Mouse (Mus musculus): ENCODE measurements at regions not wholly inside any gene's neighbourhood (a gene's known extent, or its start where the extent isn't known, plus 50 kb on each side); places are given as distances from the start of the nearest gene placed in this dataset.

DNA sequence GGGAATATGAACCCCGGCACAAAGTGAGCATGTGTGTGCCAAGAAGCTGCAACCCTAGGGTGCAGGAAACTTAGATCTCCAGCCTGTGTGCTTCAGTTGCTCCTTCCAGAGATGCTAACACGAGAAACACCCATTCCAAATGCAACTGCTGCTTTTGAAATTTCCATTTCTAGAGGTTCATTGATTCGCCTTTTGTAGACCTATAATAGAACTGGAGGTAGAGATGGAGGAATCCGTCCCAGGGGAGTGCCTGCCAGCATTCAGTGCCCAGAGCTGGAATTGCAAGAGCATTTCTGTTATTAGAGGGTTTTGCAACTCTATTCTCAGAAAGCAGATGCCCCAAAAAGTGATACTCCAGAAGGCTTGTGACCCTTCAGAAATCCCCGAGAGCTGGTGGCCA lies 172.8 kb upstream of the Sfrp2 start:
- ATAC-seq (ENCODE audit: insufficient number of reproducible peaks, insufficient read depth, low FRiP score, low read depth) = no peak
- Histone ChIP-seq H3K36me3 (ENCODE audit: control insufficient read depth, insufficient read depth, low read length) (no peaks in the 10 kb centered on the region), H3K9ac (replicated peaks; ENCODE audit: low read depth, low read length) (no peak overlapping the region), H3K27ac (ENCODE audit: low read length) (no peak overlapping the region), H3K4me2 (replicated peaks; ENCODE audit: low read depth, low read length) (no peak overlapping the region), H3K27me3 (ENCODE audit: control insufficient read depth, insufficient read depth, low read length) (no peaks in the 10 kb centered on the region), H3K4me3 (ENCODE audit: low read depth, low read length) (no peak overlapping the region), H3K4me1 (ENCODE audit: control insufficient read depth, insufficient read depth, low read length) (no peaks in the 10 kb centered on the region; the same call in 1 of the 2 replicates), H3K9me3 (ENCODE audit: control insufficient read depth, low read depth, low read length) (no peaks in the 10 kb centered on the region)
- WGBS = 88% methylated on average over 5 of the region's 5 CpGs

DNA sequence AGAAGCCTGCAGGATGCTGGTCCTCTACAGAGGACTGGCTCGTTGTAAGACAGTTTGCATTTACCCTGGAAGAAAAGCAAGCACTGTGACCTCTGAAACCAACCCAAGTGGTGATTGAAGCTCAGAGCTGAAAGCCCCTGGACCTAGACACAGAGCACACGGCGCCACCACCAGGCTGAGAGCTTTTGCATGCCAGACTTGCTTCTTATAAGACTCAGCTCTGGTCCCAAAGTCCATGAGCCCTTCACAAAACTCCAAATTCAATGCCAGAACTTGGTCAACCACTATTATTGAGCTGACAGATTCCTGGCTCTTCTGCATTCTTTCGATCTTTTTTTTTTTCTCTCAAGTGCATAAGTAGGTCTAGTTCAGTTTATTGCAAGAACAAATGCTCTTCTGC lies 164.6 kb upstream of the Sfrp2 start:
- no peak for ATAC-seq (ENCODE audit: insufficient number of reproducible peaks, insufficient read depth, low FRiP score, low read depth)
- whole genome bisulfite sequencing = 71% methylated on average over 4 of the region's 4 CpGs
- Histone ChIP-seq H3K4me2 (replicated peaks; ENCODE audit: low read depth, low read length) (no peak overlapping the region), H3K4me1 (ENCODE audit: control insufficient read depth, insufficient read depth, low read length) (no peaks in the 10 kb centered on the region), H3K36me3 (ENCODE audit: control insufficient read depth, insufficient read depth, low read length) (no peaks in the 10 kb centered on the region), H3K9me3 (ENCODE audit: control insufficient read depth, low read depth, low read length) (no peaks in the 10 kb centered on the region), H3K9ac (replicated peaks; ENCODE audit: low read depth, low read length) (no peak overlapping the region), H3K27me3 (ENCODE audit: control insufficient read depth, insufficient read depth, low read length) (no peaks in the 10 kb centered on the region), H3K27ac (ENCODE audit: low read length) (no peak overlapping the region), H3K4me3 (ENCODE audit: low read depth, low read length) (no peak overlapping the region)

GRCm38 (mm10) chr3:83609095-83609770 lies 156.9 kb upstream of the Sfrp2 start:
- no peaks in the 10 kb centered on the region for H3K9me3 ChIP-seq (ENCODE audit: control insufficient read depth, low read depth, low read length)
- no peak overlapping the region for H3K9ac ChIP-seq (replicated peaks; ENCODE audit: low read depth, low read length)
- WGBS = 57% methylated on average over 8 of the region's 8 CpGs
- no peak overlapping the region for H3K4me2 ChIP-seq (replicated peaks; ENCODE audit: low read depth, low read length)
- no peak overlapping the region for H3K4me3 ChIP-seq (ENCODE audit: low read depth, low read length)
- H3K4me1 ChIP-seq (ENCODE audit: control insufficient read depth, insufficient read depth, low read length) = no peaks in the 10 kb centered on the region
- no peak for ATAC-seq (ENCODE audit: insufficient number of reproducible peaks, insufficient read depth, low FRiP score, low read depth)
- no peak overlapping the region for H3K27ac ChIP-seq (ENCODE audit: low read length)
- H3K36me3 ChIP-seq (ENCODE audit: control insufficient read depth, insufficient read depth, low read length) = no peaks in the 10 kb centered on the region
- H3K27me3 ChIP-seq (ENCODE audit: control insufficient read depth, insufficient read depth, low read length) = no peaks in the 10 kb centered on the region

- Histone ChIP-seq H3K27ac (ENCODE audit: low read length) (no peak overlapping the region), H3K9ac (replicated peaks; ENCODE audit: low read depth, low read length) (no peak overlapping the region), H3K36me3 (ENCODE audit: control insufficient read depth, insufficient read depth, low read length) (no peaks in the 10 kb centered on the region), H3K9me3 (ENCODE audit: control insufficient read depth, low read depth, low read length) (no peaks in the 10 kb centered on the region), H3K4me3 (ENCODE audit: low read depth, low read length) (no peak overlapping the region), H3K4me1 (ENCODE audit: control insufficient read depth, insufficient read depth, low read length) (no peaks in the 10 kb centered on the region), H3K27me3 (ENCODE audit: control insufficient read depth, insufficient read depth, low read length) (no peaks in the 10 kb centered on the region), H3K4me2 (replicated peaks; ENCODE audit: low read depth, low read length) (no peak overlapping the region)
- no peak for ATAC-seq (ENCODE audit: insufficient number of reproducible peaks, insufficient read depth, low FRiP score, low read depth)
- WGBS = 64% methylated on average over 4 of the region's 4 CpGs
Measured at GRCm38 (mm10) chr3:83620435-83620834, 145.7 kb upstream of the Sfrp2 start.

DNA sequence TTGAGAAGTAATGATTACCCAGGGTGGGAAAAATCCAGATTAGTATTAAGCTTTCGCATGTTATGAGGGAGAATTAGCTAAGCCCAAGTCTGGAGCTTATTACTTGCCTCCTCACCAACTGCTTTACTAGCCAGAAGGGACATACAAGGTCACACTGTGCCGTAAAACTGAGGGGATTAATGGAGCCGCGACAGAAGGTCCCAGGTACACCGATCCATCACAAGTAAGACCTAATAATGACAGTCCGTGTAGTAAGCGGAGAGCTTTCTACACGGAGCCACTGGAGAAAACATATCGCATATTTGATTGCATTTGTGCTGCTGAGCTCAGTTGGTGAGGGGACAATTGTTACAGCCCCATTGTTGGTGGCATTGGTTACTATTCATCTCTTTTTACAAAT lies 133.1 kb upstream of the Sfrp2 start:
- H3K9ac ChIP-seq (replicated peaks; ENCODE audit: low read depth, low read length) = no peak overlapping the region
- no peak for ATAC-seq (ENCODE audit: insufficient number of reproducible peaks, insufficient read depth, low FRiP score, low read depth)
- no peaks in the 10 kb centered on the region for H3K36me3 ChIP-seq (ENCODE audit: control insufficient read depth, insufficient read depth, low read length)
- WGBS = 76% methylated on average over 9 of the region's 9 CpGs
- no peak overlapping the region for H3K27ac ChIP-seq (ENCODE audit: low read length)
- H3K27me3 ChIP-seq (ENCODE audit: control insufficient read depth, insufficient read depth, low read length) = no peaks in the 10 kb centered on the region
- H3K9me3 ChIP-seq (ENCODE audit: control insufficient read depth, low read depth, low read length) = no peaks in the 10 kb centered on the region
- no peak overlapping the region for H3K4me3 ChIP-seq (ENCODE audit: low read depth, low read length)
- H3K4me1 ChIP-seq (ENCODE audit: control insufficient read depth, insufficient read depth, low read length) = no peaks in the 10 kb centered on the region
- H3K4me2 ChIP-seq (replicated peaks; ENCODE audit: low read depth, low read length) = no peak overlapping the region

- Histone ChIP-seq H3K9me3 (ENCODE audit: control insufficient read depth, low read depth, low read length) (no peaks in the 10 kb centered on the region), H3K36me3 (ENCODE audit: control insufficient read depth, insufficient read depth, low read length) (no peaks in the 10 kb centered on the region), H3K4me1 (ENCODE audit: control insufficient read depth, insufficient read depth, low read length) (no peaks in the 10 kb centered on the region), H3K9ac (replicated peaks; ENCODE audit: low read depth, low read length) (no peak overlapping the region), H3K27ac (ENCODE audit: low read length) (no peak overlapping the region), H3K4me2 (replicated peaks; ENCODE audit: low read depth, low read length) (no peak overlapping the region), H3K27me3 (ENCODE audit: control insufficient read depth, insufficient read depth, low read length) (no peaks in the 10 kb centered on the region), H3K4me3 (ENCODE audit: low read depth, low read length) (no peak overlapping the region)
- no peak for ATAC-seq (ENCODE audit: insufficient number of reproducible peaks, insufficient read depth, low FRiP score, low read depth)
- WGBS = 80% methylated on average over 4 of the region's 4 CpGs
Measured at GRCm38 (mm10) chr3:83640433-83640832, 125.7 kb upstream of the Sfrp2 start.

DNA sequence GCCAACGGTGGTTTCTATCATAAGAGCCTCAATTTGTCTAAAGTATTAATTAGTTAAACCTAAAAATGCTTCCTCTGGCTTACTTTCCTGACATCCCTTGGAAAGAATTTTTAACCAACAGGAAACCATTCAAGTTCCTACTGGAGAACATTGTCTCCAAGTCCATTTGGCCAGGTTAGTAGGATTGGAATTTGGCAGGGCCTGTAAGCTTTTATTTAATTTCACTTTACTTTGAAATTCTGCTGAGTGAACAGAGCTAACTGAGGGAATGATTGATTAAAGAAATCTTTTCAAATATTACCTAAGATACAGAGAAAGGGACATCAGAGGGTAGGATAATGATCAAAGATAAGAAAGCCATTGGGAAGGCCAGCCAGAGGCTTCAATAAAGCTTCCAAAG lies 102.4 kb upstream of the Sfrp2 start:
- WGBS = 88% methylated on average over 1 of the region's 1 CpGs
- Histone ChIP-seq H3K4me3 (ENCODE audit: low read depth, low read length) (no peak overlapping the region), H3K9ac (replicated peaks; ENCODE audit: low read depth, low read length) (no peak overlapping the region), H3K9me3 (ENCODE audit: control insufficient read depth, low read depth, low read length) (no peaks in the 10 kb centered on the region), H3K4me1 (ENCODE audit: control insufficient read depth, insufficient read depth, low read length) (no peaks in the 10 kb centered on the region), H3K36me3 (ENCODE audit: control insufficient read depth, insufficient read depth, low read length) (no peaks in the 10 kb centered on the region), H3K27ac (ENCODE audit: low read length) (no peak overlapping the region), H3K4me2 (replicated peaks; ENCODE audit: low read depth, low read length) (no peak overlapping the region), H3K27me3 (ENCODE audit: control insufficient read depth, insufficient read depth, low read length) (no peaks in the 10 kb centered on the region)
- no peak for ATAC-seq (ENCODE audit: insufficient number of reproducible peaks, insufficient read depth, low FRiP score, low read depth)

GRCm38 (mm10) chr3:83676147-83676546 lies 90.0 kb upstream of the Sfrp2 start:
- H3K9ac ChIP-seq (replicated peaks; ENCODE audit: low read depth, low read length) = no peak overlapping the region
- H3K4me2 ChIP-seq (replicated peaks; ENCODE audit: low read depth, low read length) = no peak overlapping the region
- WGBS = 86% methylated on average over 5 of the region's 5 CpGs
- no peaks in the 10 kb centered on the region for H3K9me3 ChIP-seq (ENCODE audit: control insufficient read depth, low read depth, low read length)
- ATAC-seq (ENCODE audit: insufficient number of reproducible peaks, insufficient read depth, low FRiP score, low read depth) = no peak
- no peak overlapping the region for H3K4me3 ChIP-seq (ENCODE audit: low read depth, low read length)
- no peak overlapping the region for H3K27ac ChIP-seq (ENCODE audit: low read length)
- no peaks in the 10 kb centered on the region for H3K36me3 ChIP-seq (ENCODE audit: control insufficient read depth, insufficient read depth, low read length)
- no peaks in the 10 kb centered on the region for H3K27me3 ChIP-seq (ENCODE audit: control insufficient read depth, insufficient read depth, low read length)
- no peaks in the 10 kb centered on the region for H3K4me1 ChIP-seq (ENCODE audit: control insufficient read depth, insufficient read depth, low read length)

DNA sequence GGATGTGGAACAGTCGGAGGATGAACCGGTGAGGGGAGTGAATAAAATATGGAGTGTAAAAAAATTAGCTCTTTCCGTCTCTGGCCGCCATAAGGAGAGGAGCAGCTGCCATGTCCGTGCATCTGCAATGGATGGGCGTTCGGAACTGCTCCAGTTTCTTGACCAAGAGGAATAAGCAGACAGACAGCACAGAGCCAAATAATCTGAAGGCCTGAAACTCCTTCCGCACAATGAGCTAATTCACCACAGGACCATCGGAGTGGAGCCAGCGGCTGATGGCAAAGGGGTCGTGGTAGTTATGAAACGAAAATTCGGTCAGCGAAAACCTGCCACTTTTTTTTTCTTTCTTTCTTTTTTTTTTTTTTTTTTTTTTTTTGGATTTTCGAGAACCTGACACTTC lies 79.5 kb upstream of the Sfrp2 start:
- no peak overlapping the region for H3K4me2 ChIP-seq (replicated peaks; ENCODE audit: low read depth, low read length)
- no peak overlapping the region for H3K9ac ChIP-seq (replicated peaks; ENCODE audit: low read depth, low read length)
- no peak for ATAC-seq (ENCODE audit: insufficient number of reproducible peaks, insufficient read depth, low FRiP score, low read depth)
- H3K9me3 ChIP-seq (ENCODE audit: control insufficient read depth, low read depth, low read length) = no peaks in the 10 kb centered on the region
- 95% methylated on average over 15 of the region's 15 CpGs for WGBS
- no peak overlapping the region for H3K4me3 ChIP-seq (ENCODE audit: low read depth, low read length)
- no peaks in the 10 kb centered on the region for H3K27me3 ChIP-seq (ENCODE audit: control insufficient read depth, insufficient read depth, low read length)
- H3K4me1 ChIP-seq (ENCODE audit: control insufficient read depth, insufficient read depth, low read length) = no peaks in the 10 kb centered on the region
- H3K36me3 ChIP-seq (ENCODE audit: control insufficient read depth, insufficient read depth, low read length) = no peaks in the 10 kb centered on the region
- H3K27ac ChIP-seq (ENCODE audit: low read length) = no peak overlapping the region

Measured in stomach, embryonic 14.5 days (tissue).